Mouse (Mus musculus): ENCODE data around the gene Olfr535. TPM values are rescaled to one million over a fixed set of nuclear protein-coding genes. Genes with fewer than 3 reads are reported as not detected.

Olfr535 gene
- polyA plus RNA-seq, 1 experiment: not detected

GRCm38 (mm10) chr7:140539746-140540145 is 55.7 kb downstream of the Olfr535 start:
- WGBS: 74% methylated on average over 2 of the region's 2 CpGs
- no peak for TF ChIP-seq CTCF (IDR thresholded peaks at IDR 0.05; ENCODE audit: borderline replicate concordance, insufficient read depth, low read depth, low read length)
- no peak for TF ChIP-seq POLR2A (IDR thresholded peaks at IDR 0.05; ENCODE audit: borderline replicate concordance, insufficient read depth, low read length)
- H3K4me1 ChIP-seq (ENCODE audit: control insufficient read depth, insufficient read depth, low read length): no peaks in the 10 kb centered on the region
- H3K27ac ChIP-seq (ENCODE audit: insufficient read depth, low read length): no peak overlapping the region
- no peaks in the 10 kb centered on the region for H3K27me3 ChIP-seq (ENCODE audit: control insufficient read depth, insufficient read depth, low read length)
- no peak for DNase-seq
- no peak overlapping the region for H3K4me3 ChIP-seq (replicated peaks; ENCODE audit: insufficient read depth, low read depth, low read length)

Other genes with a start within 250 kb of the Olfr535 start
- 0.10 and 0.13 TPM in 2 replicates for gene 5830411N06Rik, start 236.9 kb upstream of the Olfr535 start, polyA plus RNA-seq (2012; rRNA removed)
- gene Olfr525, start 163.4 kb upstream of the Olfr535 start, polyA plus RNA-seq (2012; rRNA removed): not detected in 2 replicates
- not detected in 2 replicates for gene Olfr527, start 150.2 kb upstream of the Olfr535 start, polyA plus RNA-seq (2012; rRNA removed)
- gene Olfr60, start 122.5 kb upstream of the Olfr535 start, polyA plus RNA-seq (2012; rRNA removed): not detected in 2 replicates
- gene Olfr530, start 107.9 kb upstream of the Olfr535 start, polyA plus RNA-seq (2012; rRNA removed): not detected in 2 replicates
- not detected in 2 replicates for gene Olfr531, start 81.3 kb upstream of the Olfr535 start, polyA plus RNA-seq (2012; rRNA removed)
- gene Olfr532, start 62.6 kb upstream of the Olfr535 start, polyA plus RNA-seq (2012; rRNA removed): not detected in 2 replicates
- gene Olfr533, start 20.8 kb upstream of the Olfr535 start, polyA plus RNA-seq (2012; rRNA removed): not detected in 2 replicates
- not detected in 2 replicates for gene Olfr536, start 23.2 kb downstream of the Olfr535 start, polyA plus RNA-seq (2012; rRNA removed)
- gene Olfr538, start 83.7 kb downstream of the Olfr535 start, polyA plus RNA-seq (2012; rRNA removed): not detected in 2 replicates
- gene Olfr46, start 117.1 kb downstream of the Olfr535 start, polyA plus RNA-seq (2012; rRNA removed): not detected in 2 replicates
- gene Olfr61, start 144.8 kb downstream of the Olfr535 start, polyA plus RNA-seq (2012; rRNA removed): not detected in 2 replicates
- gene Olfr53, start 162.2 kb downstream of the Olfr535 start, polyA plus RNA-seq (2012; rRNA removed): not detected in 2 replicates
- gene Olfr539, start 175.7 kb downstream of the Olfr535 start, polyA plus RNA-seq (2012; rRNA removed): not detected in 2 replicates
- not detected in 2 replicates for gene Olfr45, start 197.7 kb downstream of the Olfr535 start, polyA plus RNA-seq (2012; rRNA removed)
- gene Olfr541, start 213.1 kb downstream of the Olfr535 start, polyA plus RNA-seq (2012; rRNA removed): not detected in 2 replicates